Mouse (Mus musculus) T-helper 17 cell (primary cell): ENCODE measurements at regions not wholly inside any gene's neighbourhood (a gene's known extent, or its start where the extent isn't known, plus 50 kb on each side); places are given as distances from the start of the nearest gene placed in this dataset.
"Not testable (repeated sequence)": the region's sequence is repeated elsewhere in the genome, so short reads cannot be mapped to it uniquely, and the experiment has no call there.

Experiments
- in situ Hi-C, 2 experiments: fragments of 300-600 bp; cut with MboI, MseI; formaldehyde crosslinking; loops; 1 replicate in 1 of 2; 2 replicates in 1 of 2; pipeline ENCODE4 v1.15.1; 2025; ENCODE audit warnings: high pct_unique_total_duplicates in 2 of 2

DNA sequence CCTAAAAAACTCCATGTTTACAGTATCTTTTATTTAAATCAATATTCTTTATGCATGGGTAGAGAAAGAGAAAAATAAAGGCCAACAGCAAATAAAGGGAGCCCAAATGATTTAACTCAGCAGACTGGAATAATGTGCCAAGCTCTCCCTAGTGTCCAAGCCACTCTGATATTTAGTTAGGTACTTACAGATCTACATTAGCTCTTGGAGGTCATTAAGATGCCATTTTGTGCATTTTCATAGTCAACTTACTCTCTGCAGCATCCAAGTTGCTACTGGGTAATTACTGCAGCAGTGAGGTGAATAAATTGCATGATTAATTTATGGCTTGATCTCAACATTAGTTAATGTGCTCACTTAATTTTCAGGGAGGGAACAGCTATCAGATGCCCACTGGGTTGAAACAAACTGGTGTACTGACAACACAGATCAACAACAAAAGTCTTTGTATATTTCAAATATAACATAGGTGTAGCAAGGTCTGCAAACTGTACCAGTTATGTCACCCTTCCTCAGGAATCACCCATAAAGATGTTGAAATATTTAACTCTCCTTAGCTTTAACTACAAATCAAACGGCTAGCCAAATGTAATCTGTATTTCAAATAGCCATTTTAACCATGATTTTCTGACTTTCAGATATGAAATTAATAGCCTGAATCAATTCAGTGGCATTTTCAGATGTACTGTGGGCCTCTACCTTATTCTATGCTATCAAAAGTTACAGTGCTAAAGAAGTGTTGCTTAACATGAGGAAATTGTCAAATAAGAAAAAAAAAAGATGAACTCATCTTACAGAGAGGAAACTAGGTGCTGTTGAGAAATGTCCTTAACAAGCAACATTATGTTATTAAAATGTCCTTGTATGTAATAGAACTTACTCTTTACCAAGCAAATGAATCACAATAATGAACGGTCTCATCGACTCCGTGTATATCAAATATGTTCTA, 163.8 kb upstream of the Hapln1 start:
- in situ Hi-C loops, result no loop called here

DNA sequence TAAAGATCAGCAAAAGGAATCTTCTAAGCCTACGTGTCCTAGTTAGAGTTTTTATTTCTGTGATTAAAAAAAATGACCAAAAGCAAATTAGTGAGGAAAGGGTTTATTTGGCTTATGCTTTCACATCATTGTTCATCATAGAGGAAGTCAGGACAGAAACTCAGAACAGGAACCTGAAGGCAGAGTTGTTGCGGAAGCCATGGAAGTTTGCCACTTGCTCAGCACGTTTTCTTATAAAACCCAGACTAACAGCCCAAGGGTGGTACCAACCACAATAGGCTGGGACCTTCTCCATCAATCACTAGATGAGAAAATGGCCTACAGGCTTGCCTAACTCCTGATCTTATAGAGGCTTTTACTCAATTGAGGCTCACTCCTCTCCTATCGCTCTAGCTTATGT, 161.2 kb upstream of the Hapln1 start:
- in situ Hi-C loops, result no loop called here

DNA sequence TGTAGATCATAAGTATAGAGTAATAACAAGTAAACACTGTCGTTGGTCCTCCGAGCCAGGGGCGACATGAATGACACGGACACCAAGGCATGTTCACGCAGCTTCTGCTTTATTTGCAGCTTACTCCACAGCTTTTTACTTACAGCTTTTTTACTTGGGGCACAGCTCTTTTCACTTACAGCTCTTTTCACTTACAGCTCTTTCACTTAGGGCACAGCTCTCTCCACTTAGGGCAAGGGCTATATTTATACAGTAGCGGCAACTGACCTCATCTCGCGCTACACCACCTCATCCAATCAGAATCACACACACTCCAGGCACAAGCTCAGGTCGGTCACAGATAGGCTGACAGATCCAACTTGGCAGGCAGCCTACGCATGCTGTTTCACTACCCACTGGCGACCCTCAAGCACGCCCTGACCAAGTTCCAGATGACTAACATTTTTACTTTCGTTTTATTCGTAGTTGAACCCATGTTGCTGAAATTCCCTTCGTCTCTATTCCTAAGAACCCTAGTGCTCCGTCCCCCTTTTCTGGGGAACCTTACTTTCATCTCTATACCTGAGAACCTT, 155.9 kb upstream of the Hapln1 start:
- in situ Hi-C loops, result not testable (repeated sequence)

DNA sequence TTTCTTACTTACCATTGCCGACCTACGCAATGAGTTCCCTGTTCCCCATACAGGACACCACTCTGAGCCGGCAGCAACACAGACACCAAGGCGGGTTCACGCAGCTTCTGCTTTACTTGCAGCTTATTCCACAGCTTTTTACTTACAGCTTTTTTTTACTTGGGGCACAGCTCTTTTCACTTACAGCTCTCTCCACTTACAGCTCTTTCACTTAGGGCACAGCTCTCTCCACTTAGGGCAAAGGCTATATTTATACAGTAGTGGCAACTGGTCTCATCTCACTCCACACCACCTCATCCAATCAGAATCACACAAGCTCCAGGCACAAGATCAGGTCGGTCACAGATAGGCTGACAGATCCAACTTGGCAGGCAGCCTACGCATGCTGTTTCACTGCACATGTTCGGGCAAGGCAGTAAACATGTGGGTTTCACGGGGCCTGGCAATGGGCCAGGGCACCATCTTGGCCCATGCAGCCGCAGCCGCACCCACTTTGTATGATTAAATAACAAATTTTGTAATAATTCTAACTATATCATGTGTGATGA, 154.9 kb upstream of the Hapln1 start:
- in situ Hi-C loops, result no loop called here

DNA sequence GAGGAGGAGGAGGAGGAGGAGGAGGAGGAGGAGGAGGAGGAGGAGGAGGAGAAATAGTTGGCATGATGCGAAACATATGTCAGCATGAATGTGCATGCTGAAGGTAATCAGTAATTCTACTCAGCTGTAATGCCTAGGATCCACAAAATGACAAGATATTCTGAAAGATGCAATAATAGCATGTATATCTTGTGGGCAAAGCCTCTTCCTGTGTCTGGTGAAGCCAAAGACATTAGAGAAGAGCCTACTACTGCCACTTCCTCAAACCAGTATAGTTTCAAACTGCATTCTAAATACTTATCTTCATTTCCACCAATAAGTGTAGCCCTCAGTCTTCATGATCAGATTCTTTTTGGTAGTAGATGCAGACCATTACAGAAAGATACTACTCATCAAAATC, 152.2 kb upstream of the Hapln1 start:
- in situ Hi-C loops, result no loop called here

DNA sequence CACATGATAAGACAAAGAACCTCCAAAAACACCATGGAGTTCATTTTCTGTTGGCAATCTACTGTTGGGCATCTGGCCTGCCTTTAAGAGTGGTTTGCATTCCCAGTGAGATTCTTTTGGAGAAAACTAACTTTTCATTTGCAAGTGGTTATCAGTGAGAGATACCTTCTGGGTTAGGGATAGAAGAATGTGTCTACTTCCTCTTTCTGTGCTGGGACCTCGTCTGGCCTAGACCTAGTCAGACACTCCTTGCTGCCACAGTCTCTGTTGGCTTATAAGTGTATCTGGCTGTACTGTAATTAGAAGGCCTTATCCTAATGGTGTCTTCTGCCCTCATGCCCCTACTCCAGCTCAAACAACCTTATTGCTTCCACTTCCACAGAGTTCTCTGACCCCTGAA, 150.4 kb upstream of the Hapln1 start:
- in situ Hi-C loops, result no loop called here

DNA sequence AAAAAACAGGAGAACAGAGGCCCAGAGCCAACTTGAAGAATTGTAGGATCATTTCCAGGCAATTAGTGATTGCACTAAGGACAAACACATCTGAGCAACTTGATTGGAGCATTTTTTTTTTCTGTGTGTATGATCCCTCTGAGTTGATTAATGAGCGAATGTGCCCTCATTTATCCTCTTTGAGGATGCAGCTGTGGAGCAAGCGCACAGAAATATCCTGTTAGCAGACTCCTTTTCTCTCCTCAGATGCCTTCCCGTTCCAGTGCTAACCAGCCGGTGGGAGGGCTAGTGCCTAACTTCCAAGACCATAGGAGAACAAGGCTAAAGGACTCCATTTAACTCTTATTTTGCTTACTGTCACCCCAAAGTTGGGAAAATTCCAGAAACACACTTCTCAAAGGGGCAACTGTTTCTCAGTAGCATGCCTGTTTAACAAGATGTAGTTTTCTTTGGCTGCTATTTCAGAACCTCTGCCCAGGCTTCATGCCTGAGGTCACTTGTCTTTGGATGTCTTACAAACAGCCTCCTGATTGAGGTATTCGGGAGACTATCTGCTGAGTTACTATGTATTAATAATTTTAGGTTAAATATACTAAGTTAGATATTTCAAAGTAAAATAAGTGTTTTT, 144.8 kb upstream of the Hapln1 start:
- in situ Hi-C loops, result no loop called here

DNA sequence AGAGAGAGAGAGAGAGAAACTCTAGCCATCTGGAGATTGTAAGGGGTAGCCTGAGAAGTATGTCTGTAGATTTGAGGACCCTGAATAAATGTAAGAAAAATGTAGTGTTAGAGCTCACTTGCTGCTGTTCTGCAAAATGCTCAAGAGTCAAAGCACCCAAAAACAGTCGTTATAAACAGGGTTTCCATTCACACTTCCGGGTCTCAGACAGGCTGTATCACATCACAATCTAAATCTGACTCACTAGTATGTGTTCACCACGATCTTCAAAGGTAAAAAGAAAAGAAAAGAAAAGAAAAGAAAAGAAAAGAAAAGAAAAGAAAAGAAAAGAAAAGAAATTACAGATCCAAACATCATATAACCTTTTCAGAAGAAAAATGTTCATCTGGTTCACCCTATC, 143.7 kb upstream of the Hapln1 start:
- in situ Hi-C loops, result no loop called here

DNA sequence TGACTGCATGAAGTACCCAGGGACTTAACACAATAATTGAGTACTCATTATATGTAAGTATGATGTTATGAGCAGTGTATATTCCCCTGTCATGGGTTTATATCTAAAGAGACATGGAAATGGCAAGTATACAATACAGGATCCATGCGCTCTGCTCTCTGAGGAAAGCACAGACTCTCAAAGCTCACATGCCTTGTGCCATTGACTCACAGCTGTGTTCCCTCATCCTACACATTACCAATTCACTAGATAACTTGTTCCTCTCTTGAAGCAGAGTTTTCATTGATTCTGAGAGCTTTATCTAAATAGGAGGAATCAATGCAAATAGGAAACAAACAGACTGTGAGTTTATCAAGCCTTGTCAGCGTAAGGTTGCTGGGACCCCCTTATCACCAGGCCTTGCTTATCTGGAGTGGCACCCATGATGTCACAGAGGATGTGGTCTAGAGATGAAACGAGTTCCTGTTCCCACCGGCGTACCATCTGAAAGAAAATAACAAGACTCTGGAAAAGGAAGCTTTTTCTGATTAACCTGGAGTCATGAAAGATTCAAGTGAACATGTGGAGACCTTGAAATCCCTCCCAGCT, 138.4 kb upstream of the Hapln1 start:
- in situ Hi-C loops, result no loop called here

DNA sequence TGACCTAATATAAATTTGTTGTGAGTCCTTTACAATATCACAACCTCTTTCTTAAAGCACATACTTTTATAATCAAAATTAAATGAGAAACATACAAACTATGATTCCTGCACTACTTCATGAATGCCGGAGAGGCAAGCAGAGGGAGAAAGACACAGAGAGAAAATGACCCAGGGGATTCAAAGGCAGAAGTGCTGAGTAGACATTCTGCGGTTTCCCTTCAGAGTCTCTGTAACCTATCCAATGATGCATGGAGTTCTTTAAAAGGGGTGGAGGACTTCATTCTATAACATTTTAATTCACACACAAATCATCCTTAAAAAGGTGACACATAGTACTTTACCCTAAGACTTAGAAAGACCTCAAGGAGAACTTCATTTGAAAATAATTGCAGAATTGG, 129.1 kb upstream of the Hapln1 start:
- in situ Hi-C loops, result no loop called here

DNA sequence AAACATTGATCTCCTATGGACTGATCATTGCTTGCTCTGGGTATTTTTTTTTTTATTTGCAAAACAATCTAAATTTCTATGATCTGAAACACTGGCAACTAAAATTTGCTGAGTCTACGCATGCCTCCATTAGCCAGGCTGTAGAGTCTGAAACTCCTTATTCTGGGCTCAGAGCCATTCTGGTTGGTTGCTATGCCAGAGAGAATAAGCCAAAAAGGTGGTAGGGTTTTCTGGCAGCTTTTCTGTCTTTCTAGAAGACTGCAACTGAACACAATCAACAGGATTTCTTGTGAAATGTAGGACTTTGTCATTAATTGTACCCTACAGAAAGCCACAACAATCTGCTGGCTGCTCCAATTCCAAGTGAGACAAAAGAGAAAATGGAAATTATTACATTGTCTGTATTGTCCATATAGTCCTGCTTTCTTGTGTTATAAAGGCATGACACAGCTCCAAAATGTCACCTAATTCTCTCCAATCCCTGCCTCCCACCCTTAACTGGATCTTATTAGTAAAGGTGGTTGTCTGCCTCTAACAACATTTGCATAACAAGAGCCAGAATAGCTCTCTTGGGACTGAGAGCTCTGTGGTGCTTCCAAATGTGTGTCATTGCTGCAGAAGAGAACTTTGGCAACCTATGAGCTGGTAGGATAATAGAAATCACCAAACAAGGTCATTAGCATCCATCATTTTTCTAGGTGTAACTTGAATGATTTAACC, 126.7 kb upstream of the Hapln1 start:
- in situ Hi-C loops, result no loop called here

DNA sequence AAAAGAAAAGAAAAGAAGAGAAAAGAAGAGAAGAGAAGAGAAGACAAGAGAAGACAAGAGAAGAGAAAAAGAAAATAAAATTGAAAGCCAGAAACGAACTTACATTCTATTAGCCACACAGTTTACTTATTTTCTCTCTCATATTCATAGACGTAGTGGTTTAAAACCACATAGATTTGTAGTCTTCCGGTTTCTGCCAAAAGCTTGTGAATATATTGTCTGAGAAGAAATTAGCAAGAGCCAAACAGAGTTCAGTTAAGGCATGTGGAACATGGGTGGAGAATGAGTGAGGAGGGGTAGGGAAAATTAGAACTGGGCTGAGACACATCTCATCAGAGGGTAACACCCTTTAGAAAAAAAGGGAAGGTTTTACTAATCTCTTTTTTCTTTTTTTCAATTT, 120.8 kb upstream of the Hapln1 start:
- in situ Hi-C loops, result no loop called here

DNA sequence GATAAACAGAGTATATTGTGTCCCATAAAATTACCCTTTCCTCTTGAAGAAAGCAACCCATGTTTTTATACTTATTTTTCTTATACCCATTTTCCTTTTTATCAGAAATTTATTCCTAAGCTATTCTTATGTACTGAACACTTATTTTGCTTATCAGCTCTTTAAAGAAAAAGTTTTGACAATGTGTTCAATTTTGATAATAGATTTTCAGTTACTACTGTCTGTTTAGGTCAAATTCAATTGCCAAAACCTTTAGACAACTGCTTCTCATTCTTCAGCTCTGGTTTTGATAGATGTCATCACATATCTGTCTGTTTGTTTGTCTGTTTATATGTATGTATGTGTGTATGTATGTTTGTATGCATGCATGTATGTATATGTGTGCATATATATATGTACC, 117.8 kb upstream of the Hapln1 start:
- in situ Hi-C loops, result loop anchor here in 1 of 2 experiments (10.0 kb wide), 1 partner anchor 93 kb away; no protein-coding TSS in a partner anchor

DNA sequence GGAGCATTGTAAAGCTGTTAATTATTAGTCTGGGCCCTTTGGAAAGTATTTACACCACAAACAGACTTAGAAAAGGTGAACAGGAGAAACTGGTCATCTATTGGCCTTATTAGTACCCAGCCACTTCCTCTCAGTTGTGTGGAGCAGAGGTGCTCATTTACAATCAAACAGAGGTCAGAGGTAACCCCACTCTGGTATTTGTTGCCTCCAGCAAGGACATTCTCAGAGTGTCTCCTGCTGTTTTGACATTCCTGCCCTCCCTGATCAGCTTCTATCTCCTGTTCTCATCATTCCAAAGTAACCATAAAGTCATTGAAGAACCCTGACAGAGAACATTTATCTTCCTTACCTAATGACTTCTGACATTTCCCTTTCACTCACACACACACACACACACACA, 116.1 kb upstream of the Hapln1 start:
- in situ Hi-C loops, result loop anchor here in 1 of 2 experiments (10.0 kb wide), 1 partner anchor 91 kb away; no protein-coding TSS in a partner anchor

DNA sequence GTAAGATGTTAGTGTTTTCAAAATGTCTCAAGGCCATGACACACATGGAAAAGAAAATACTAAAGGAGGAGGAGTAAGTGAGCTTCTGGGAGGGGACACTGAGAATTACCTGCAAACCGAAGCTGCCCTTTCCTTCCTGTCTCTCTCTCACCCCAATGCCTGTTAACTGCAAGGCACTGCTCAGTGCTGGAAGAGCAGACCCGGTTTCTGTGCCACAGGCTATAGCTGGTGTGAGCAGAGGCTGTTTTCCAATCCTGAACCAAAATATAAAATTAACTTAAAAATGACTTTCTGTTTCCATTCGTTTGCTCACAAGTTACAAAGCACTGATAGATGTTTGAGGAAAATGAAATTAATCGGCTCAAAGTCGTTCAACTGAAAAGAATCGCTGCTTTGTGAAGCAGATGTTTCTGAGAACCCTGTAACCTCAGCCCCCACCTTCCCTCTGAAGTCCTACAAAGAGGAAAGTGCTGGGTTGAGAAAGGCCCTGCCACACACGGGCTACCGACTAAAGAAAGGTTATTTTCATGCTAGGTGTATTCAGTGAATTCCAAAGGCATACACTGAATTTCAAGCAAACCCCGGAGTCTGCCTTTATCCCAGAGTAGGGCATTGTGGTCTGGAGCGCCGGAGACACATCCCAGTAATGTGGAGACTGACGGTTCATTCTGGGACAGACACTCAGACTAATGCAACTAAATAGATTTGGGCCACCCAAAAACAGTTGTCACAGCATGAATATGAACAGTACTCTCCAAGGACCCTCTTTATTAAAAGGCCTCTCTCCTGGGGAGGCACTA, 111.1 kb upstream of the Hapln1 start:
- in situ Hi-C loops, result loop anchor here in 1 of 2 experiments (10.0 kb wide), 1 partner anchor 86 kb away; no protein-coding TSS in a partner anchor

DNA sequence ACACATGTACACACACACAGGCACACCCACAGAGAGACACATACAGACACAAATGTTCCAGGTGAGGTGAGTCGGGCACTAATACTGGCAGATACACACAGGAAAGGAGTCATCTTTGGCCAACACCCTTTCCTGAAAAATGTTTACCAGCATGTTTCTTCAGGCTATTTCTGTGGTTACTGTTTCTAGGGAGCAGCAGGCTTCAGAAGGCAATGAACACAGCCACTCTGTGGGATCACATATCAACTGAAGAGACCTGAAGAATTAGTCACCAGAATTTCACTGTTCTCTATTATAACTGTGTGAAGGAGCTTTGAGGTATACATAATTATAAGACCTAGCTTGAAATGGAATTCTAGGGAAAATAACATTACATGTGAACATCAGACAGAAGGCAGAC, 94.7 kb upstream of the Hapln1 start:
- in situ Hi-C loops, result no loop called here

DNA sequence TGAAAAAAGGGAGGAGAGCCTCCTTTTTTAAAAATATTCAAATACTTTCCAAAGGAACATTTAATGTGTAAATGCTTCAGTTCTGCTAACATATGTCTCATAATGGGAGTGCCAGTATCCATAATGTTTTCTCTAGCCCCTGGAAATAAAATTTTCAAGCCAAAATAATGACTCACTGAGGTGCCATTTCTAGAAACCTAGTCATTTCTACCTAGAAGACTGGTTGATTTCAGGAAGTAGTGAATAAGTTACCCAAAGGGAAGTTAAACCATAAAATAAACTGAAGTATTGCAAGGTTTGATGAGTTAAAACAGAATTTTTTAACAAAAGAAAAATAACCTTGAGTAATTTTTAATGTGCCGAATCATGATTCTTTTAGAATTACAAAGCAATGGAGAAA, 85.8 kb upstream of the Hapln1 start:
- in situ Hi-C loops, result no loop called here

DNA sequence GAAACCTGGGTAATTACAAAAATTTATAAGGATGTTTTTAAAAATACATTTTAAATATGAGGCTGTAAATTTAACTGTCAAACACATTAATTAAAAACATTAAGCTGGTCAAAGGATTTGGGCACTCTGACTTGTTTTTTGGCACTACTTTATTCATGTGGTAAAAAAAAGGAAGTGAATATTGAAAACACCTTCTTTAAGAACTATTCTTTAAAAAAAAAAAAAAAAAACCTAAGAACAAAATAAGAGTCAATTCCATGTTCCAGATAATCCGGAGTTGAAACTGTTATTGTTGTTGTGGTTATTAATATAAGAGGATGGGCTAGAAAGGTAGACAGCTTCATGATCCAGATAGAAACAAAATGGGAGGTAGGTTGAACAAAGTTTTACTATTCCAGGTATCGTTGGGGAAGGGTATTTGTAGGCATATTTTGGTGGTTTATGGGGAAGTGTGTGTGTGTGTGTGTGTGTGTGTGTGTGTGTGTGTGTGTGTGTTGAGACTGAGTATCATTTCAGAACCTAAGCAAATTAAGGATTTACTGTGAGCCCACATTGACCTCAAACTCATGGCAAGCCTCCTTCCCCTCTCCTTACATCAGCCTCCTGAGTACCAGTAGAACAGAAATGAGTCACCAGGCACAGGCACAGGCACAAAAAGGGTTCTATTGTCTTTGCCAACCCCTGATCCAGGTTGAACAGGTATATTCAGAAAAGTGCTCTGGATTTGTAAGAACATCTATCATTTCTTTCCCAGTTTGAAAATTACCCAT, 85.2 kb upstream of the Hapln1 start:
- in situ Hi-C loops, result no loop called here

DNA sequence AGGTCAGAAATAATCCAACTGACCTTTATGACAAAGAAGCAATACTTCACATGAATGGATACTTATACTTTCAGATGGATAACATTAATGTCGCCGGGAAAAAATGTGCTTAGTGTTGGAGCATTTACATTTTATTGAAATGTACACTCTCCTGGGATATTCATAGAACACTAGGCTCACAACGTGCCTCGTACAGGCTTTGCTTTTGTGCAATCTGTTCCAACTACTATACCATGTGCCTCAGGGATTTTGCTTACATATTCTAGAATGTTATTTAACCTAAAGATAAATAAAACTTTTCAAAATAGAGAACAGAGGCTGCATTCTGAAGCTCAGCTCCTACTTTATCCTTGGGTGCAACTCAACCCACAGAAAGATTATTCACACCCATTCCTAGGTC, 75.8 kb upstream of the Hapln1 start:
- in situ Hi-C loops, result no loop called here
